Mouse (Mus musculus): Measurements from ENCODE around the gene Ccdc185. TPM values are rescaled to one million over a fixed set of nuclear protein-coding genes. Genes with fewer than 3 reads are reported as not detected.

The Ccdc185 gene
- polyA plus RNA-seq, 1 experiment: not detected

- 36% methylated on average over 5 of the region's 5 CpGs for whole genome bisulfite sequencing
- Histone ChIP-seq H3K27ac (ENCODE audit: insufficient read depth, low read depth, low read length) (no peak overlapping the region), H3K36me3 (ENCODE audit: control insufficient read depth, insufficient read depth, low read length) (no peaks in the 10 kb centered on the region), H3K4me3 (ENCODE audit: low read depth, low read length) (no peak overlapping the region), H3K27me3 (ENCODE audit: control insufficient read depth, insufficient read depth, low read length) (no peaks in the 10 kb centered on the region), H3K4me1 (ENCODE audit: control insufficient read depth, insufficient read depth, insufficient read length, low read length) (no peaks in the 10 kb centered on the region)
- TF ChIP-seq POLR2A (IDR thresholded peaks at IDR 0.05; ENCODE audit: low read depth, low read length): no peak
Observed at GRCm38 (mm10) chr1:182785504-182785903, 36.5 kb upstream of the Ccdc185 start.

GRCm38 (mm10) chr1:182784784-182785183 lies 35.8 kb upstream of the Ccdc185 start:
- Histone ChIP-seq H3K36me3 (ENCODE audit: control insufficient read depth, insufficient read depth, low read length) (no peaks in the 10 kb centered on the region), H3K27ac (ENCODE audit: insufficient read depth, low read depth, low read length) (no peak overlapping the region), H3K4me1 (ENCODE audit: control insufficient read depth, insufficient read depth, insufficient read length, low read length) (no peaks in the 10 kb centered on the region), H3K4me3 (ENCODE audit: low read depth, low read length) (no peak overlapping the region), H3K27me3 (ENCODE audit: control insufficient read depth, insufficient read depth, low read length) (no peaks in the 10 kb centered on the region)
- WGBS: 82% methylated on average over 3 of the region's 3 CpGs
- no peak for TF ChIP-seq POLR2A (IDR thresholded peaks at IDR 0.05; ENCODE audit: low read depth, low read length)
- TF ChIP-seq CTCF (IDR thresholded peaks at IDR 0.05; ENCODE audit: extremely low read depth, insufficient read length, insufficient replicate concordance, low read depth, low read length): no peak

GRCm38 (mm10) chr1:182783774-182784173 lies 34.8 kb upstream of the Ccdc185 start:
- Histone ChIP-seq H3K27me3 (ENCODE audit: control insufficient read depth, insufficient read depth, low read length) (no peaks in the 10 kb centered on the region), H3K4me3 (ENCODE audit: low read depth, low read length) (no peak overlapping the region), H3K4me1 (ENCODE audit: control insufficient read depth, insufficient read depth, insufficient read length, low read length) (no peaks in the 10 kb centered on the region), H3K27ac (ENCODE audit: insufficient read depth, low read depth, low read length) (no peak overlapping the region), H3K36me3 (ENCODE audit: control insufficient read depth, insufficient read depth, low read length) (no peaks in the 10 kb centered on the region)
- 86% methylated on average over 7 of the region's 7 CpGs for WGBS
- TF ChIP-seq POLR2A (IDR thresholded peaks at IDR 0.05; ENCODE audit: low read depth, low read length) (no peak), CTCF (IDR thresholded peaks at IDR 0.05; ENCODE audit: extremely low read depth, insufficient read length, insufficient replicate concordance, low read depth, low read length) (no peak)

- H3K36me3 ChIP-seq (ENCODE audit: control insufficient read depth, insufficient read depth, low read length): no peaks in the 10 kb centered on the region
- H3K4me3 ChIP-seq (ENCODE audit: low read depth, low read length): no peak overlapping the region
- no peak overlapping the region for H3K27ac ChIP-seq (ENCODE audit: insufficient read depth, low read depth, low read length)
- H3K27me3 ChIP-seq (ENCODE audit: control insufficient read depth, insufficient read depth, low read length): no peaks in the 10 kb centered on the region
- H3K4me1 ChIP-seq (ENCODE audit: control insufficient read depth, insufficient read depth, insufficient read length, low read length): no peaks in the 10 kb centered on the region
- 82% methylated on average over 6 of the region's 6 CpGs for WGBS
- TF ChIP-seq CTCF (IDR thresholded peaks at IDR 0.05; ENCODE audit: extremely low read depth, insufficient read length, insufficient replicate concordance, low read depth, low read length) (no peak), POLR2A (IDR thresholded peaks at IDR 0.05; ENCODE audit: low read depth, low read length) (no peak)
Observed at GRCm38 (mm10) chr1:182779024-182779520, 30.1 kb upstream of the Ccdc185 start.

- 66% methylated on average over 13 of the region's 13 CpGs for WGBS
- H3K4me3 ChIP-seq (ENCODE audit: low read depth, low read length): no peak overlapping the region
- no peaks in the 10 kb centered on the region for H3K4me1 ChIP-seq (ENCODE audit: control insufficient read depth, insufficient read depth, insufficient read length, low read length)
- H3K27ac ChIP-seq (ENCODE audit: insufficient read depth, low read depth, low read length): no peak overlapping the region
- no peaks in the 10 kb centered on the region for H3K27me3 ChIP-seq (ENCODE audit: control insufficient read depth, insufficient read depth, low read length)
- TF ChIP-seq CTCF (IDR thresholded peaks at IDR 0.05; ENCODE audit: extremely low read depth, insufficient read length, insufficient replicate concordance, low read depth, low read length) (no peak), POLR2A (IDR thresholded peaks at IDR 0.05; ENCODE audit: low read depth, low read length) (no peak)
- no peaks in the 10 kb centered on the region for H3K36me3 ChIP-seq (ENCODE audit: control insufficient read depth, insufficient read depth, low read length)
Observed at GRCm38 (mm10) chr1:182778225-182778624, 29.2 kb upstream of the Ccdc185 start.

- Histone ChIP-seq H3K4me3 (ENCODE audit: low read depth, low read length) (no peak overlapping the region), H3K4me1 (ENCODE audit: control insufficient read depth, insufficient read depth, insufficient read length, low read length) (no peaks in the 10 kb centered on the region), H3K36me3 (ENCODE audit: control insufficient read depth, insufficient read depth, low read length) (no peaks in the 10 kb centered on the region), H3K27me3 (ENCODE audit: control insufficient read depth, insufficient read depth, low read length) (no peaks in the 10 kb centered on the region), H3K27ac (ENCODE audit: insufficient read depth, low read depth, low read length) (no peak overlapping the region)
- 73% methylated on average over 10 of the region's 10 CpGs for WGBS
- TF ChIP-seq POLR2A (IDR thresholded peaks at IDR 0.05; ENCODE audit: low read depth, low read length) (no peak), CTCF (IDR thresholded peaks at IDR 0.05; ENCODE audit: extremely low read depth, insufficient read length, insufficient replicate concordance, low read depth, low read length) (no peak)
Observed at GRCm38 (mm10) chr1:182776749-182777410, 27.9 kb upstream of the Ccdc185 start.

GRCm38 (mm10) chr1:182775576-182775975 lies 26.6 kb upstream of the Ccdc185 start:
- no peaks in the 10 kb centered on the region for H3K36me3 ChIP-seq (ENCODE audit: control insufficient read depth, insufficient read depth, low read length)
- no peak overlapping the region for H3K4me3 ChIP-seq (ENCODE audit: low read depth, low read length)
- no peaks in the 10 kb centered on the region for H3K4me1 ChIP-seq (ENCODE audit: control insufficient read depth, insufficient read depth, insufficient read length, low read length)
- no peak overlapping the region for H3K27ac ChIP-seq (ENCODE audit: insufficient read depth, low read depth, low read length)
- WGBS: 86% methylated on average over 7 of the region's 7 CpGs
- no peaks in the 10 kb centered on the region for H3K27me3 ChIP-seq (ENCODE audit: control insufficient read depth, insufficient read depth, low read length)
- TF ChIP-seq POLR2A (IDR thresholded peaks at IDR 0.05; ENCODE audit: low read depth, low read length): no peak
- no peak for TF ChIP-seq CTCF (IDR thresholded peaks at IDR 0.05; ENCODE audit: extremely low read depth, insufficient read length, insufficient replicate concordance, low read depth, low read length)

Measured in small intestine, adult 2 months (tissue).